ENCODE assay signal across 8 mouse cellular contexts in the genomic region with DNA sequence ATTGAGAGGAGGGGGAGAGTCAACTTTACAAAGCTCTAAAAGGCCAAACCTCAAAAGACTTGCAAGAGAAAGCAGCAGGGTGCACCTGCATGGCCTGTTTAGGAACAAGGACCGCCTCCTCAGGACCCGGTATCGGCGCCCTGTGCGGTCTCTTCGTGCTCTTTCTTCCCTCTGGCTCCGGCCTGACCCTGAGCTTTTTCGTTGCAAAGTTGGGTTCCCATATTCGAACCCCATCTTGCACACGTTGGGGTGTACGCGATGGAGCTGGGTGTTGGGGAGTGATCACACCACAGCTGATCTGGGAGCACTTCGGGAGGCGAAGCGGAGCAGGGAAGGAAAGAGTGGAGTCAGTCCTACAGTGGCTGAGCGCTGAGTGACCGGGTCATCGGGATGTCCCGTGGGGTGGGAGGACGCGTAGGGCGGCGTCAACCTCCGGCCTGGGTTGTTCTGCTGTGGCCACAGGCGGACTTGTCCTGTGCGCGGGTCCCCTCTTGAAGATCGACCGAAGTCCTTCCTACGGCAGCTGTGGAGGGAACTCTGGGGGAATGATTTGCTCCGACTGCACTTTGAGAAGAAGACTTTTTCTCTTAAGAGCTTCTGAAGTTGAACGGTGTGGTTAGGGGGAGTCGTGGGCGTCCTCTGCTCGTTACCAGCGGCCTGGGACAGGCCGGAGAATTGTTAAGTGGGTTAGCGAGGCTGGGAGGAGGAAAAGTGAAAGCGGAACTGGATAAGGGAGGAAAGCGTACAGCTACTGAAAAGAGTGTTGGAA. TPM values are rescaled to one million over a fixed set of nuclear protein-coding genes. Genes with fewer than 3 reads are reported as not detected.
DNase-seq lines count a peak whose midpoint lies in the region; ATAC-seq and TF ChIP-seq lines count a peak whose summit lies in the region.

No protein-coding gene starts in this region.

- H3K9me3 ChIP-seq in embryonic facial prominence, embryonic 12.5 days, result no peaks in the 10 kb centered on the region
- no peaks in the 10 kb centered on the region for H3K9me3 ChIP-seq in heart, embryonic 10.5 days
- no peaks in the 10 kb centered on the region for H3K9me3 ChIP-seq in lung, embryonic 15.5 days
- no peaks in the 10 kb centered on the region for H3K9me3 ChIP-seq in neural tube, embryonic 15.5 days (replicated peaks)

- peak overlapping the region; percentile 23; the same call in 1 of the 2 replicates for H3K27ac ChIP-seq in embryonic facial prominence, embryonic 12.5 days
- peak overlapping the region; percentile 90 for H3K27ac ChIP-seq in heart, embryonic 10.5 days
- H3K27ac ChIP-seq in kidney, adult 2 months (ENCODE audit: insufficient read depth, low read depth, low read length), result peak overlapping the region; percentile 92
- H3K27ac ChIP-seq in lung, embryonic 15.5 days, result peak overlapping the region; percentile 93
- H3K27ac ChIP-seq in neural tube, embryonic 15.5 days (replicated peaks), result peak overlapping the region; percentile 60

- TF ChIP-seq CTCF in kidney, adult 2 months (conservative IDR thresholded peaks at IDR 0.05; ENCODE audit: insufficient read depth, insufficient read length, low read depth, low read length), result no peak

- peak; percentile 88 for TF ChIP-seq POLR2A in kidney, adult 2 months (IDR thresholded peaks at IDR 0.05; ENCODE audit: low read depth, low read length)

- peak; percentile 50 for DNase-seq in A20 (ENCODE audit: low read depth, low spot score)
- peak; percentile 90 for DNase-seq in Muller cell, postnatal 12 days (ENCODE audit: inconsistent ontology term)
- peak; percentile 89 for DNase-seq in heart, embryonic 10.5 days (ENCODE audit: low spot score)
- peak; percentile 89 for DNase-seq in kidney, adult 2 months
- peak; percentile 47 for DNase-seq in thymus, postnatal 4 days

- H3K27me3 ChIP-seq in embryonic facial prominence, embryonic 12.5 days, result peaks cover 17% of the 10 kb centered on the region
- peaks cover 55% of the 10 kb centered on the region for H3K27me3 ChIP-seq in heart, embryonic 10.5 days (ENCODE audit: insufficient read depth, poor library complexity, severe bottlenecking)
- H3K27me3 ChIP-seq in kidney, adult 2 months (replicated peaks; ENCODE audit: control insufficient read depth, insufficient read depth, low read length), result no peaks in the 10 kb centered on the region
- no peaks in the 10 kb centered on the region for H3K27me3 ChIP-seq in lung, embryonic 15.5 days
- H3K27me3 ChIP-seq in neural tube, embryonic 15.5 days (replicated peaks), result peaks cover 26% of the 10 kb centered on the region

- H3K4me1 ChIP-seq in embryonic facial prominence, embryonic 12.5 days, result peaks cover 15% of the 10 kb centered on the region; the same call in 1 of the 2 replicates
- H3K4me1 ChIP-seq in heart, embryonic 10.5 days, result peaks cover 19% of the 10 kb centered on the region
- peaks cover 8% of the 10 kb centered on the region; the same call in 1 of the 2 replicates for H3K4me1 ChIP-seq in kidney, adult 2 months (ENCODE audit: control insufficient read depth, insufficient read depth, low read length)
- peaks cover 17% of the 10 kb centered on the region for H3K4me1 ChIP-seq in lung, embryonic 15.5 days
- H3K4me1 ChIP-seq in neural tube, embryonic 15.5 days, result peaks cover 22% of the 10 kb centered on the region

- no peaks in the 10 kb centered on the region for H3K36me3 ChIP-seq in embryonic facial prominence, embryonic 12.5 days
- H3K36me3 ChIP-seq in heart, embryonic 10.5 days, result no peaks in the 10 kb centered on the region
- no peaks in the 10 kb centered on the region for H3K36me3 ChIP-seq in kidney, adult 2 months (ENCODE audit: control insufficient read depth, insufficient read depth, low read length)
- no peaks in the 10 kb centered on the region for H3K36me3 ChIP-seq in lung, embryonic 15.5 days
- H3K36me3 ChIP-seq in neural tube, embryonic 15.5 days, result no peaks in the 10 kb centered on the region

- H3K4me3 ChIP-seq in embryonic facial prominence, embryonic 12.5 days, result peak overlapping the region; percentile 40
- peak overlapping the region; percentile 67 for H3K4me3 ChIP-seq in heart, embryonic 10.5 days
- peak overlapping the region; percentile 52 for H3K4me3 ChIP-seq in kidney, adult 2 months (ENCODE audit: insufficient read depth, low read depth, low read length)
- peak overlapping the region; percentile 51 for H3K4me3 ChIP-seq in lung, embryonic 15.5 days
- peak overlapping the region; percentile 38 for H3K4me3 ChIP-seq in neural tube, embryonic 15.5 days (replicated peaks)

- 1% methylated on average over 40 of the region's 40 CpGs for WGBS in embryonic facial prominence, embryonic 12.5 days
- WGBS in heart, embryonic 10.5 days, result under 1% methylated on average over 40 of the region's 40 CpGs
- 1% methylated on average over 39 of the region's 40 CpGs for WGBS in kidney, adult 2 months
- 1% methylated on average over 40 of the region's 40 CpGs for WGBS in lung, embryonic 15.5 days
- WGBS in neural tube, embryonic 15.5 days, result 2% methylated on average over 40 of the region's 40 CpGs

- peak; percentile 35 for ATAC-seq in embryonic facial prominence, embryonic 12.5 days (ENCODE audit: insufficient number of reproducible peaks, insufficient read depth, low FRiP score, low TSS enrichment)
- ATAC-seq in lung, embryonic 15.5 days (ENCODE audit: borderline replicate concordance, extremely low read depth, low FRiP score, low TSS enrichment), result peak; percentile 73
- ATAC-seq in neural tube, embryonic 15.5 days (ENCODE audit: low FRiP score), result peak; percentile 56; the same call in 1 of the 2 replicates

- H3K4me2 ChIP-seq in embryonic facial prominence, embryonic 12.5 days (replicated peaks), result peak overlapping the region; percentile 81
- peak overlapping the region; percentile 96 for H3K4me2 ChIP-seq in lung, embryonic 15.5 days
- peak overlapping the region; percentile 79 for H3K4me2 ChIP-seq in neural tube, embryonic 15.5 days

- H3K9ac ChIP-seq in embryonic facial prominence, embryonic 12.5 days, result peak overlapping the region; percentile 52
- H3K9ac ChIP-seq in lung, embryonic 15.5 days, result peak overlapping the region; percentile 60
- peak overlapping the region; percentile 28 for H3K9ac ChIP-seq in neural tube, embryonic 15.5 days (replicated peaks)

RNA-seq across cellular contexts. Expression of a gene that starts 20.9 kb away (rescaled TPM):
- 51.0 and 51.5 TPM in 2 replicates for polyA plus RNA-seq in embryonic facial prominence, embryonic 12.5 days (2016; fragmentation: Nextera tagmentation; extraction: Ambion mirVana)
- 14.4 and 19.6 TPM in 2 replicates for polyA plus RNA-seq in heart, embryonic 10.5 days (2016; fragmentation: Nextera tagmentation; extraction: Ambion mirVana)
- polyA plus RNA-seq in kidney, adult 2 months (2012; rRNA removed), result 46.5 and 47.1 TPM in 2 replicates
- 44.8 and 50.2 TPM in 2 replicates for polyA plus RNA-seq in lung, embryonic 15.5 days (2015; fragmentation: Nextera tagmentation; extraction: Ambion mirVana)
- polyA plus RNA-seq in neural tube, embryonic 15.5 days (2015; fragmentation: Nextera tagmentation; extraction: Ambion mirVana), result 36.0 and 38.5 TPM in 2 replicates

RNA-seq across cellular contexts. Expression of a gene that starts 26.2 kb away (rescaled TPM):
- polyA plus RNA-seq in embryonic facial prominence, embryonic 12.5 days (2016; fragmentation: Nextera tagmentation; extraction: Ambion mirVana), result 7.5 and 8.7 TPM in 2 replicates
- 0.33 and 1.1 TPM in 2 replicates for polyA plus RNA-seq in heart, embryonic 10.5 days (2016; fragmentation: Nextera tagmentation; extraction: Ambion mirVana)
- 0.10 and 0.45 TPM in 2 replicates for polyA plus RNA-seq in kidney, adult 2 months (2012; rRNA removed)
- polyA plus RNA-seq in lung, embryonic 15.5 days (2015; fragmentation: Nextera tagmentation; extraction: Ambion mirVana), result 0.44 and 0.99 TPM in 2 replicates
- polyA plus RNA-seq in neural tube, embryonic 15.5 days (2015; fragmentation: Nextera tagmentation; extraction: Ambion mirVana), result 13.5 and 18.4 TPM in 2 replicates

Comparison
In these comparisons a context has a peak if more than half of its experiments do, and no peak if none do; other contexts are left out.
1. Peak in every context shown above with its lines: DNase-seq, ATAC-seq, H3K4me3 ChIP-seq and H3K27ac ChIP-seq.
2. H3K27ac ChIP-seq: peak in every context shown above with its lines; median percentile 93 in lung, embryonic 15.5 days; 92 in kidney, adult 2 months; 90 in heart, embryonic 10.5 days; 60 in neural tube, embryonic 15.5 days; 23 in embryonic facial prominence, embryonic 12.5 days.